Mouse (Mus musculus) adrenal gland, postnatal 4 days (tissue): ENCODE results near the gene Eaf2. TPM values are rescaled to one million over a fixed set of nuclear protein-coding genes. Genes with fewer than 3 reads are reported as not detected.
"Not testable (repeated sequence)": the region's sequence is repeated elsewhere in the genome, so short reads cannot be mapped to it uniquely, and the experiment has no call there.

Experiments used
- DNase-seq, 2 experiments: peaks; one replicate each; pipeline ENCODE4 v3.0.0; 2021 to 2022; ENCODE audit warnings: low spot score in 2 of 2, mixed read lengths in 2 of 2
- total RNA-seq, 2 experiments: library from RNA; stranded (reverse); gene quantifications; 2 replicates each; pipeline ENCODE4 v1.2.3; 2021

Gene Eaf2
- total RNA-seq, 2 experiments from 2014 or later = 1.9 to 2.9 TPM

GRCm38 (mm10) chr16:36851202-36851601 is 23.6 kb downstream of the Eaf2 start:
- no peak for DNase-seq

- not testable (repeated sequence) for DNase-seq
Observed at GRCm38 (mm10) chr16:36846894-36847293, 27.9 kb downstream of the Eaf2 start.

- no peak for DNase-seq
Observed at GRCm38 (mm10) chr16:36828820-36829219, 46.0 kb downstream of the Eaf2 start.

GRCm38 (mm10) chr16:36828054-36828786 is 46.6 kb downstream of the Eaf2 start, which contains the start of gene Iqcb1:
Gene Iqcb1, plus strand, starts transcription at chr16:36828385.
- DNase-seq = peak; percentile 61 to 69

- no peak for DNase-seq
Observed at GRCm38 (mm10) chr16:36827611-36828053, 47.2 kb downstream of the Eaf2 start.

GRCm38 (mm10) chr16:36821474-36821873 is 53.3 kb downstream of the Eaf2 start:
- DNase-seq = no peak

GRCm38 (mm10) chr16:36820747-36821146 is 54.1 kb downstream of the Eaf2 start:
- DNase-seq = no peak

GRCm38 (mm10) chr16:36820016-36820415 is 54.8 kb downstream of the Eaf2 start:
- DNase-seq = no peak

- DNase-seq = peak; percentile 9 to 26
Observed at GRCm38 (mm10) chr16:36817321-36817926, 57.4 kb downstream of the Eaf2 start.

GRCm38 (mm10) chr16:36816916-36817315 is 57.9 kb downstream of the Eaf2 start:
- no peak for DNase-seq

GRCm38 (mm10) chr16:36813680-36814079 is 61.1 kb downstream of the Eaf2 start:
- DNase-seq = no peak

- no peak for DNase-seq
Observed at GRCm38 (mm10) chr16:36808616-36809015, 66.2 kb downstream of the Eaf2 start.

- DNase-seq = no peak
Observed at GRCm38 (mm10) chr16:36802361-36802760, 72.4 kb downstream of the Eaf2 start.

- DNase-seq = no peak
Observed at GRCm38 (mm10) chr16:36798334-36798733, 76.5 kb downstream of the Eaf2 start.

- DNase-seq = no peak
Observed at GRCm38 (mm10) chr16:36794976-36795375, 79.8 kb downstream of the Eaf2 start.

GRCm38 (mm10) chr16:36790166-36790565 is 84.6 kb downstream of the Eaf2 start:
- DNase-seq = no peak

- no peak for DNase-seq
Observed at GRCm38 (mm10) chr16:36786466-36786865, 88.3 kb downstream of the Eaf2 start.

GRCm38 (mm10) chr16:36784594-36785313 is 90.0 kb downstream of the Eaf2 start, which contains the start of gene Slc15a2:
Gene Slc15a2, minus strand, starts transcription at chr16:36784962.
- DNase-seq = no peak

GRCm38 (mm10) chr16:36784146-36784545 is 90.7 kb downstream of the Eaf2 start:
- no peak for DNase-seq

- no peak for DNase-seq
Observed at GRCm38 (mm10) chr16:36775658-36776057, 99.1 kb downstream of the Eaf2 start.

- DNase-seq = no peak
Observed at GRCm38 (mm10) chr16:36772996-36773395, 101.8 kb downstream of the Eaf2 start.

- DNase-seq = no peak
Observed at GRCm38 (mm10) chr16:36771703-36772102, 103.1 kb downstream of the Eaf2 start.
